Mouse (Mus musculus) CH12.LX (cell line): Measurements from ENCODE around the gene Phc3. TPM values are rescaled to one million over a fixed set of nuclear protein-coding genes. Genes with fewer than 3 reads are reported as not detected.
"Not testable (repeated sequence)": the region's sequence is repeated elsewhere in the genome, so short reads cannot be mapped to it uniquely, and the experiment has no call there.

Source experiments
- DNase-seq: peaks from one replicate; pipeline ENCODE4 v3.0.0-alpha.2; 2013; ENCODE audit errors: extremely low read depth
- H3K27ac ChIP-seq: 2 replicates; pipeline ENCODE4 v1.5.1; 2012; ENCODE audit warnings: low read depth, mild to moderate bottlenecking, control low read depth, moderate library complexity; ENCODE audit not compliant: insufficient read depth
- H3K27me3 ChIP-seq: replicated peaks from 2 replicates; pipeline ENCODE3; 2012; ENCODE audit warnings: inconsistent platforms
- H3K36me3 ChIP-seq, 2 experiments: replicated peaks in 1 of 2; 2 replicates each; pipeline versions ENCODE3 to v1.6.1; 2012; ENCODE audit warnings: inconsistent platforms in 1 of 2, low read length in 1 of 2, mild to moderate bottlenecking in 1 of 2, mixed read lengths in 1 of 2, moderate library complexity in 1 of 2; ENCODE audit not compliant: control insufficient read depth in 1 of 2, insufficient read depth in 1 of 2
- H3K4me1 ChIP-seq, 2 experiments: 2 replicates each; pipeline ENCODE4 v1.6.1; 2012; ENCODE audit warnings: inconsistent platforms in 1 of 2, moderate library complexity in 1 of 2; ENCODE audit not compliant: insufficient read depth in 2 of 2, control insufficient read depth in 1 of 2
- H3K4me2 ChIP-seq: 2 replicates; pipeline ENCODE4 v1.6.1; 2012; ENCODE audit warnings: low read depth, mild to moderate bottlenecking, control low read depth; ENCODE audit not compliant: poor library complexity, insufficient read depth, severe bottlenecking
- H3K4me3 ChIP-seq, 3 experiments: fragments of 150-350 bp in 1 of 3; sonication (generic) in 1 of 3; replicated peaks in 1 of 3; 2 replicates each; pipeline versions ENCODE3 to v1.5.1; 2011 to 2012; ENCODE audit warnings: low read depth in 2 of 3, low read length in 2 of 3, mild to moderate bottlenecking in 2 of 3, moderate library complexity in 2 of 3, control low read depth in 1 of 3, improper control_type of control experiment in 1 of 3, inconsistent platforms in 1 of 3, mixed read lengths in 1 of 3; ENCODE audit not compliant: poor library complexity in 1 of 3
- H3K79me2 ChIP-seq: replicated peaks from 2 replicates; pipeline ENCODE4 v1.6.1; 2012; ENCODE audit warnings: mild to moderate bottlenecking, moderate library complexity; ENCODE audit not compliant: control insufficient read depth, poor library complexity, insufficient read depth, severe bottlenecking; ENCODE audit errors: extremely low read depth
- H3K9ac ChIP-seq: 2 replicates; pipeline ENCODE4 v1.6.1; 2012; ENCODE audit warnings: low read depth, mild to moderate bottlenecking, control low read depth, moderate library complexity; ENCODE audit not compliant: insufficient read depth
- H3K9me3 ChIP-seq: replicated peaks from 2 replicates; pipeline ENCODE3; 2012; ENCODE audit warnings: low read length, inconsistent platforms, mixed read lengths
- BHLHE40 ChIP-seq: IDR thresholded peaks from 2 replicates; pipeline ENCODE4 v1.6.1; 2011; ENCODE audit warnings: mild to moderate bottlenecking, low read depth, low read length, improper control_type of control experiment
- ELF1 ChIP-seq: IDR thresholded peaks from 2 replicates; pipeline ENCODE4 v1.6.1; 2014; ENCODE audit warnings: low read depth, mild to moderate bottlenecking, inconsistent platforms, low read length, improper control_type of control experiment
- ETS1 ChIP-seq: conservative IDR thresholded peaks from 2 replicates; pipeline ENCODE4 v1.6.1; 2012; ENCODE audit warnings: low read depth, mild to moderate bottlenecking, inconsistent platforms, low read length, improper control_type of control experiment, moderate library complexity
- MXI1 ChIP-seq: IDR thresholded peaks from 2 replicates; pipeline ENCODE4 v1.6.1; 2011; ENCODE audit warnings: mild to moderate bottlenecking, low read depth, low read length, improper control_type of control experiment
- MYC ChIP-seq: IDR thresholded peaks from 2 replicates; pipeline ENCODE4 v1.6.1; 2011; ENCODE audit warnings: low read depth, mild to moderate bottlenecking, improper control_type of control experiment, low read length
- NELFE ChIP-seq: IDR thresholded peaks from 2 replicates; pipeline ENCODE4 v1.6.1; 2011; ENCODE audit warnings: low read depth, low read length, improper control_type of control experiment
- PAX5 ChIP-seq: IDR thresholded peaks from 2 replicates; pipeline ENCODE4 v1.6.1; 2012; ENCODE audit warnings: low read length, inconsistent platforms, mixed read lengths
- RAD21 ChIP-seq: IDR thresholded peaks from 2 replicates; pipeline ENCODE4 v1.6.1; 2011; ENCODE audit warnings: low read depth, mild to moderate bottlenecking, low read length, improper control_type of control experiment, moderate library complexity
- RCOR1 ChIP-seq: conservative IDR thresholded peaks from 2 replicates; pipeline ENCODE4 v1.6.1; 2012; ENCODE audit warnings: low read depth, mild to moderate bottlenecking, inconsistent platforms, low read length, improper control_type of control experiment
- SIN3A ChIP-seq: IDR thresholded peaks from 2 replicates; pipeline ENCODE4 v1.6.1; 2012; ENCODE audit warnings: low read length, improper control_type of control experiment, inconsistent platforms
- TCF12 ChIP-seq: IDR thresholded peaks from 2 replicates; pipeline ENCODE4 v1.6.1; 2014; ENCODE audit warnings: low read depth, mild to moderate bottlenecking, inconsistent platforms, low read length, improper control_type of control experiment
- ZMIZ1 ChIP-seq: IDR thresholded peaks from 2 replicates; pipeline ENCODE4 v1.6.1; 2012; ENCODE audit warnings: low read depth, mild to moderate bottlenecking, inconsistent platforms, low read length, improper control_type of control experiment
- ZNF384 ChIP-seq: IDR thresholded peaks from 2 replicates; pipeline ENCODE4 v1.6.1; 2012; ENCODE audit warnings: low read depth, low read length, improper control_type of control experiment, inconsistent platforms
- dilution Hi-C: fragments of 300-500 bp; cut with MboI; formaldehyde crosslinking; loops from 2 replicates; pipeline ENCODE4 v1.14.3; 2020; ENCODE audit warnings: low sequenced_read_pairs; ENCODE audit not compliant: extremely low pct_unique_long_range_greater_than_20kb, extremely low pct_ligation_motif_present
- in situ Hi-C: fragments of 300-500 bp; cut with MboI; formaldehyde crosslinking; loops from 3 replicates; pipeline ENCODE4 v1.14.3; 2019; ENCODE audit warnings: low sequenced_read_pairs, low pct_ligation_motif_present, low pct_unique_long_range_greater_than_20kb, mixed read lengths
- polyA plus RNA-seq: library from polyadenylated mRNA; unstranded; fragments of >175 nt; gene quantifications from 2 replicates; pipeline ENCODE4 v1.2.1, GENCODE M21; 2012; ENCODE audit warnings: low read depth; ENCODE audit not compliant: insufficient read length
- total RNA-seq, 2 experiments: library from RNA; depleted of rRNA; stranded (reverse); fragments of 300-350 nt in 1 of 2; fragments of >200 nt in 1 of 2; gene quantifications; 2 replicates each; pipeline ENCODE4 v1.2.3; 2012 to 2014

Phc3 gene
- total and polyA plus RNA-seq, 3 experiments: 8.4 to 13.5 (median 8.8) TPM

- in situ Hi-C loops (loop anchor here (25.0 kb wide), 2 partner anchors 98 to 273 kb away; partner anchors contain the start of genes Cldn11 and Phc3), dilution Hi-C loops (no loop called here)
- H3K4me2 ChIP-seq: no peak overlapping the region
- H3K9me3 ChIP-seq: no peaks in the 10 kb centered on the region
- H3K27ac ChIP-seq: no peak overlapping the region
- H3K9ac ChIP-seq: no peak overlapping the region
- H3K4me3 ChIP-seq: no peak overlapping the region
- no peaks in the 10 kb centered on the region for H3K36me3 ChIP-seq
- TF ChIP-seq ZMIZ1 (no peak), BHLHE40 (no peak), PAX5 (no peak), ZNF384 (no peak), ETS1 (no peak), MXI1 (no peak)
- peaks cover 23 to 29% of the 10 kb centered on the region in 2 experiments for H3K4me1 ChIP-seq
- H3K27me3 ChIP-seq: no peaks in the 10 kb centered on the region
- DNase-seq: peak; percentile 14
- no peaks in the 10 kb centered on the region for H3K79me2 ChIP-seq
Measured at GRCm38 (mm10) chr3:30863712-30864435, 105.3 kb downstream of the Phc3 start.

- in situ Hi-C loops: loop anchor here (25.0 kb wide), 2 partner anchors 102 to 277 kb away; partner anchors contain the start of genes Cldn11 and Phc3
- Histone ChIP-seq H3K4me3 (no peak overlapping the region), H3K4me2 (no peak overlapping the region), H3K27ac (no peak overlapping the region), H3K79me2 (no peaks in the 10 kb centered on the region), H3K9ac (no peak overlapping the region)
- no peak for DNase-seq
- TF ChIP-seq RCOR1: no peak
- TF ChIP-seq RAD21: no peak
- no peak for TF ChIP-seq MXI1
- TF ChIP-seq SIN3A: no peak
- TF ChIP-seq ELF1: no peak
- TF ChIP-seq TCF12: no peak
- no peak for TF ChIP-seq NELFE
- no peak for TF ChIP-seq BHLHE40
- TF ChIP-seq MYC: no peak
- TF ChIP-seq, all 38 proteins: peak for 0
- peaks cover 10% of the 10 kb centered on the region for H3K27me3 ChIP-seq
- H3K9me3 ChIP-seq: no peaks in the 10 kb centered on the region
- peaks cover 14 to 26% of the 10 kb centered on the region in 2 experiments for H3K4me1 ChIP-seq
- dilution Hi-C loops: no loop called here
- H3K36me3 ChIP-seq: no peaks in the 10 kb centered on the region
Measured at GRCm38 (mm10) chr3:30860705-30861104, 108.5 kb downstream of the Phc3 start.

- in situ Hi-C loops: loop anchor here (25.0 kb wide), 2 partner anchors 103 to 278 kb away; partner anchors contain the start of genes Cldn11 and Phc3
- H3K9ac ChIP-seq, H3K9me3 ChIP-seq, H3K36me3 ChIP-seq, H3K4me3 ChIP-seq, dilution Hi-C loops, H3K27me3 ChIP-seq, H3K27ac ChIP-seq, H3K4me2 ChIP-seq, H3K79me2 ChIP-seq, DNase-seq: not testable (repeated sequence)
- H3K4me1 ChIP-seq: peaks cover 12 to 26% of the 10 kb centered on the region in 2 experiments
Measured at GRCm38 (mm10) chr3:30859599-30859998, 109.6 kb downstream of the Phc3 start.
